Mouse (Mus musculus) kidney, embryonic 15.5 days (tissue): ENCODE measurements at regions not wholly inside any gene's neighbourhood (a gene's known extent, or its start where the extent isn't known, plus 50 kb on each side); places are given as distances from the start of the nearest gene placed in this dataset.

Experiments
- ATAC-seq: fragments of 200-750 bp; cut with Nextera tagmentation; replicated peaks from 2 replicates; pipeline ENCODE4 v1.8.0; 2017; ENCODE audit warnings: moderate TSS enrichment; ENCODE audit not compliant: low FRiP score
- H3K27ac ChIP-seq: fragments of 300-500 bp; sonication (generic); 2 replicates; pipeline ENCODE4 v1.5.1; 2015; ENCODE audit warnings: mild to moderate bottlenecking, inconsistent platforms
- H3K27me3 ChIP-seq: fragments of 300-500 bp; sonication (generic); 2 replicates; pipeline ENCODE4 v1.6.1; 2015; ENCODE audit warnings: inconsistent platforms
- H3K36me3 ChIP-seq: fragments of 300-500 bp; sonication (generic); 2 replicates; pipeline ENCODE4 v1.6.1; 2015; ENCODE audit warnings: inconsistent platforms
- H3K4me1 ChIP-seq: fragments of 300-500 bp; sonication (generic); 2 replicates; pipeline ENCODE4 v1.6.1; 2015; ENCODE audit warnings: inconsistent platforms
- H3K4me2 ChIP-seq: fragments of 300-500 bp; sonication (generic); 2 replicates; pipeline ENCODE4 v1.6.1; 2015; ENCODE audit warnings: moderate library complexity, mild to moderate bottlenecking, inconsistent platforms
- H3K4me3 ChIP-seq: fragments of 300-500 bp; sonication (generic); replicated peaks from 2 replicates; pipeline ENCODE4 v1.5.1; 2015; ENCODE audit warnings: mild to moderate bottlenecking, inconsistent platforms
- H3K9ac ChIP-seq: fragments of 300-500 bp; sonication (generic); 2 replicates; pipeline ENCODE4 v1.6.1; 2015; ENCODE audit warnings: mild to moderate bottlenecking, inconsistent platforms
- H3K9me3 ChIP-seq: fragments of 300-500 bp; sonication (generic); replicated peaks from 2 replicates; pipeline ENCODE4 v1.6.1; 2016; ENCODE audit warnings: inconsistent platforms
- WGBS: fragments of 180-500 bp; shearing (Covaris S2); methylation state at CpG from one replicate; pipeline ENCODE4 v1.1.7; 2015; ENCODE audit warnings: mixed read lengths; 5-methylcytosine and 5-hydroxymethylcytosine counted together

DNA sequence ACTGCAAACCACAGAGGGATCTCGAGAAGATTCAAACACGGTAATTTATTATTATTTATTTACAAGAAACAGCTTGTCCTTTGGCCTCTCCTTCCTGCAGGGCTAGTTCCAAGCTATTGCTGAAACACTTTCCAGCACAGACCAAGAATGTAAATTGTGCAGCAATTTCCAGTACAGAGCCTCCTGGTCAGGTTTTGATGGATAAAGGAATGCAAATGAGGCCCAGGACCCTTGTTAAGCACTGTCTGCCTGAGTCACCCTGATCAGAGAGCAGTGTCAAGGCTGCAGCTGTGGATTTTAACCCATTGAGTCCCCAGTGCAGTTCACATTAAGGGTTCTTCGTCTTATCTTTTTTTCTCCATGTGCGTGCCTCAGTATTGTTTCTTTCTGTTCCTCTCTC, 142.3 kb upstream of the Zkscan2 start:
- Histone ChIP-seq H3K9ac (no peak overlapping the region), H3K4me2 (no peak overlapping the region), H3K4me3 (no peak overlapping the region), H3K4me1 (no peaks in the 10 kb centered on the region), H3K27ac (no peak overlapping the region), H3K9me3 (no peaks in the 10 kb centered on the region), H3K27me3 (no peaks in the 10 kb centered on the region), H3K36me3 (no peaks in the 10 kb centered on the region)
- WGBS, result 38% methylated on average over 4 of the region's 4 CpGs
- no peak for ATAC-seq

DNA sequence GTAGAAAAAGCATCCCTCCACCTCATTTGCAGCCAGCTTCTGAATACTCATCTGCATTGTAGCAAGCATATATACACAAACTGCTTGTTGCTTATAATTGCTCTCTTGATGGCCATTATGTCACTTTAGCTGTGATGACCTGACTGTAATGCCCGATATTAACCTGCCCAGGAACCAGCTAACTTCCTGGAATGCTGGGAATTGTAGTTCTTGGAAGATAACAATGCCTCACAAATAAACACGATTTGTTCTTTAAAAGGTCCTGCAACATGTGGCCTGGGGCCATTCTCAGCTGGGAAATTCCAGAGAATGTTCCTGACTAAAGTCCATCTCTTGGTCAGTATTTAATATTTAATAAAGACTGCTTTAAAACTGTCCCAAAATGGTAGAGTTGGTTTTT, 143.2 kb upstream of the Zkscan2 start:
- Histone ChIP-seq H3K9ac (no peak overlapping the region), H3K4me2 (no peak overlapping the region), H3K4me3 (no peak overlapping the region), H3K27ac (no peak overlapping the region), H3K9me3 (no peaks in the 10 kb centered on the region), H3K4me1 (no peaks in the 10 kb centered on the region), H3K36me3 (no peaks in the 10 kb centered on the region), H3K27me3 (no peaks in the 10 kb centered on the region)
- ATAC-seq, result no peak
- WGBS, result 40% methylated on average over 2 of the region's 2 CpGs

DNA sequence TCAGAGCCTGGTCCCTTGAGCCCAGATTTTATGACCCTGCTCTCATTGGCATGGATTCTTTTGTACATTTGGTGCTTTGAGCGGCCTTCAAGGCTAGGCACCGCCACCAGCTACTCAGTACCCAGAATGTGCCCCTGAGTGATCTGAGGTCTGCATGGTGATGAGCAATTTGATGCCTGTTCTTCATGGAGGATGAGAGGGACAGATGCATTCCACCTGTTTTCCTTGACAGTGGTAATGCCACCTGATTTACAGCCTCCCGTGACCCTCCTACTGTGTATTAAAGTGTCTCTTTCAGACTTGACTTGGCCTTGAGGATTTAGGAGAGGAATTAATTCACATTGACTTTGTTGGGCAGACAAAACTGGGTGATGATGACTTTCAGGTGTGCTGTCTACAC, 145.3 kb upstream of the Zkscan2 start:
- Histone ChIP-seq H3K4me3 (no peak overlapping the region), H3K9me3 (no peaks in the 10 kb centered on the region), H3K4me2 (no peak overlapping the region), H3K9ac (no peak overlapping the region), H3K27me3 (no peaks in the 10 kb centered on the region), H3K27ac (no peak overlapping the region), H3K4me1 (no peaks in the 10 kb centered on the region), H3K36me3 (no peaks in the 10 kb centered on the region)
- ATAC-seq, result peak; percentile 73; the same call in 1 of the 2 replicates
- WGBS, result 57% methylated on average over 3 of the region's 3 CpGs

DNA sequence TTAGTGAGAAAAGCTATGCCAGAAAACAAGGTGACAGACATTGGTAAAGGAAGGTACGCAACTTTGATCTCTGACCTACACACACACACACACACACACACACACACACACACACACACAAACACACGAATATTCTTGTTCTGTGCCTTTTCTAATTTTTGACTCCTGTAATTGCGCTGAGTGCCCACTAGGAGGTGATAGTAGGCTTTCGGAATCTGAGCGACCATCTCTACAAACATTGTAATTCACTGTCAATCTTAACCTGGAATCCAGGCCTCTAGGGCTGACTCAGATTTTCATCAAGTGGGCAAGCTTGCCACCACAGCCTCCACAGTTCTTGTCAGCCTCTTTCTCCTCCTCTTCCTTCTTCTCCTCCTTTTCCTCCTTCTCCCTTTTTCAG, 165.2 kb upstream of the Zkscan2 start:
- Histone ChIP-seq H3K27me3 (no peaks in the 10 kb centered on the region), H3K9ac (no peak overlapping the region), H3K9me3 (no peaks in the 10 kb centered on the region), H3K36me3 (no peaks in the 10 kb centered on the region), H3K4me2 (no peak overlapping the region), H3K27ac (no peak overlapping the region), H3K4me1 (no peaks in the 10 kb centered on the region), H3K4me3 (no peak overlapping the region)
- no peak for ATAC-seq
- WGBS, result 52% methylated on average over 5 of the region's 5 CpGs

DNA sequence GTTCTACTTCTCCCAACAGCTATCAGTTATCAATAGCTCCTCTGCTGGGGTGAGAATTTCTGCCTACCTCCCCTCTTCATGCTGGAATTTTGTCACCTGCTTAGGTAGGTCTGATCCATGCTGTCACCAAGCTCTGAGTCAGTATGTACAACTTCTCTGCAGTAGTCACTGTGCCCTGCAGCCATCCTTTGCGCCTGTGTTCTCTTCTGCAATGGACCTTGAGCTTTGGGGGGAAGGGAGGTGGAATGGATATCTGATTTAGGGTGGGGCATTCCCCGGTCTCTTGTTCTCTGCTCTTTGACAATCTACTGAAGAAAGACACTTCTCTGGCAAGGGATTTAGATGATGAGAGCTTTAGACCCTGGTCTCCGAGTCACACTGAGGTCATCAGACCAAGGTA, 184.5 kb upstream of the Zkscan2 start:
- Histone ChIP-seq H3K27ac (no peak overlapping the region), H3K9me3 (no peaks in the 10 kb centered on the region), H3K4me2 (no peak overlapping the region), H3K36me3 (no peaks in the 10 kb centered on the region), H3K4me1 (no peaks in the 10 kb centered on the region), H3K9ac (no peak overlapping the region), H3K27me3 (no peaks in the 10 kb centered on the region), H3K4me3 (no peak overlapping the region)
- ATAC-seq, result no peak
- WGBS, result 82% methylated on average over 3 of the region's 3 CpGs

DNA sequence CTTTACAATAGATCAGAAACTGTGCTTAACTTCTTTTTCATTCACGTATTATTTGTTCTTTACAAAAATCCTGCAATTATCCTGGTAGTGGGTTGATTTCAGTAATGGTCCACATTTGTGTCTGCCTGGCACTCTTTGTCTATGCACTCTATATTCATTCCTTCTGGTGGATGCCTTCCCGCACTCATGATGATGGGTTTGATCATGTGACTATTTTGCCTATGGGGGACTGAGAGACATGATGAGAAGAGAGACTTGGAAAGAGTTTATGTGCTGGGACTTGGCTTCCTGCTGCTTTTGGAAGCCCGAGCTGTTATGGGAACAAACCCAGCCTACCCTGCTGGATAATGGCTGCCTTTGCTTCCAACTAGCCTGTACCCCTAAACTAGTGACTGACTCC, 186.3 kb upstream of the Zkscan2 start:
- Histone ChIP-seq H3K9me3 (no peaks in the 10 kb centered on the region), H3K27ac (no peak overlapping the region), H3K4me3 (no peak overlapping the region), H3K27me3 (no peaks in the 10 kb centered on the region), H3K9ac (no peak overlapping the region), H3K4me1 (no peaks in the 10 kb centered on the region), H3K4me2 (no peak overlapping the region), H3K36me3 (no peaks in the 10 kb centered on the region)
- 84% methylated on average over 3 of the region's 3 CpGs for WGBS
- no peak for ATAC-seq

DNA sequence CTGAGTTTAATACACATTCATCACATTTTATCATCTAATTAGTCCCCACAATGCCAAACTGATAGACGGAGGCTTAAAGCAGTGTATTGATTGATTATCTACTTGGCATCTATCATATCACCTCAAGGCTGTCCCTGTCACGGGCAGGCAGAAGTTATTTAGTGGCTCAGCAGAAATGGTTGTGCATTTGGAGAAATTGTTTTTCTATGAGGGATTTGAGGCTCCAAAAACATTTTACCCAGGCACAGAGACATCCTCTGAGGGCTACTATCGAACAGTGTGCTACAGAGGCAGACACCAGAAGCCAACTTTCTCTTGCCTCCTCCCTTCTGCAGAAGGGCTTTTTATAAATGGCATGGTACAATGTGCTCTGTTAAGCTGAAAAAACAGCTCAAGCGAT, 230.8 kb upstream of the Zkscan2 start:
- H3K9me3 ChIP-seq, result no peaks in the 10 kb centered on the region
- 68% methylated on average over 4 of the region's 4 CpGs for WGBS
- no peak overlapping the region for H3K4me2 ChIP-seq
- ATAC-seq, result no peak
- no peaks in the 10 kb centered on the region for H3K27me3 ChIP-seq
- no peak overlapping the region for H3K4me3 ChIP-seq
- H3K4me1 ChIP-seq, result no peaks in the 10 kb centered on the region
- H3K36me3 ChIP-seq, result no peaks in the 10 kb centered on the region
- H3K9ac ChIP-seq, result no peak overlapping the region
- no peak overlapping the region for H3K27ac ChIP-seq

DNA sequence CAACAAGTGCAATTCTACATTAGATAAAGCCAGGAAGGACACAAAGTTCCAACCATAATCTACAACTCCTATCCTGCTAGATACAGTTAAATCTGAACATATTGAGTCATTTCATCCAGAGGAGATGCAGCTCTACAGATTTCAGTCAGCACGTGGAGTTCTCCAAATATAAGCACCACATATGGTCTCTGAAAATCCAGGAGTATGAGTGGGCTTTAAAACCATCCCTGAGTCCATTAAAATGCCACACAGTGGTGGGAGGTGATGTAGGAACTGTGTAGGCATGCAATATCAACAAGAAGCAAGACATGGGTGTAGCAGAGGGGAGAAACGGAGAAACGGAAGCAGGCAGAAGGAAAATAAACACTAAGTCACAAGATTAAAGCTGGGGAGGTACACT, 232.8 kb upstream of the Zkscan2 start:
- Histone ChIP-seq H3K4me2 (no peak overlapping the region), H3K9ac (no peak overlapping the region), H3K9me3 (no peaks in the 10 kb centered on the region), H3K27me3 (no peaks in the 10 kb centered on the region), H3K4me3 (no peak overlapping the region), H3K4me1 (no peaks in the 10 kb centered on the region), H3K27ac (no peak overlapping the region), H3K36me3 (no peaks in the 10 kb centered on the region)
- 55% methylated on average over 3 of the region's 3 CpGs for WGBS
- no peak for ATAC-seq

DNA sequence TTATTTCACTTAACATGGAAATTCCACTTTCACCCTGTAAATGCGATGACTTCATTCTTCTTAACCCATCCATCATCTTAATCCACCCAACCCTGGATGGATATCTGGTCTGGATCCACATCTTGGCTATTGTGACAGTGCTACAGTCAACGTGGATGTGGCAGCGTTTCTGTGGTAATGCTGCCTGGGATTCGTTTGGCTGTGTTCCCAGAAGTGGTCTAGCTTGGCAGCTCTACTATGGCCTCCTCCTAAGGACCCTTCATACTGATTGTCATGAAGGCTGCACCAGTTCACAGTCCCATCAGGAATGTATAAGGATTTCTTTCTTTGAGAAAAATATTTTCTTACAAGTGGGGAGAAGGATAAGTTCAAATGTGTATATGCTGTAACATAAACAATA, 234.7 kb upstream of the Hs3st4 start:
- no peaks in the 10 kb centered on the region for H3K4me1 ChIP-seq
- no peak overlapping the region for H3K4me2 ChIP-seq
- ATAC-seq, result no peak
- H3K36me3 ChIP-seq, result no peaks in the 10 kb centered on the region
- H3K9ac ChIP-seq, result no peak overlapping the region
- WGBS, result 67% methylated on average over 4 of the region's 4 CpGs
- no peak overlapping the region for H3K27ac ChIP-seq
- H3K27me3 ChIP-seq, result no peaks in the 10 kb centered on the region
- no peaks in the 10 kb centered on the region for H3K9me3 ChIP-seq
- no peak overlapping the region for H3K4me3 ChIP-seq

DNA sequence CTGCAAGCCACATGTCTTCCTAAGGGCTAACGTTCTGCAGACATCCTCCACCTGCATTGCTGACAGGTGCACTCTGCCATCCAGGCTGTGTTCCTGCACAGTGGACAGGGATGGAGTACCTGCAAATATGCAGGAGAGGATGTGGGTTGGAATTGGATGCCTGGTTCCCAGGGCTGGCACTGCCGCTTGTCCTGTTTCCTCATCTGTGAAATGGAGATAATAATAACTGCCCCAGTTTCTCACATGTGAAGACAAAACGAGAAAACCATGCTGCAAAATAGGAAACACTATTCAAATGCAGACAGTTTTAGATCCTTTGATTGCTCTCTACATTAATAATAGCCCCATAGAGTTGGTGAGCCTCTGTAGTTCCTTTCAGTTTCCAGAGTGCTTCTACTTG, 229.4 kb upstream of the Hs3st4 start:
- Histone ChIP-seq H3K4me1 (no peaks in the 10 kb centered on the region), H3K4me2 (no peak overlapping the region), H3K27me3 (no peaks in the 10 kb centered on the region), H3K9me3 (no peaks in the 10 kb centered on the region), H3K27ac (no peak overlapping the region), H3K4me3 (no peak overlapping the region), H3K36me3 (no peaks in the 10 kb centered on the region), H3K9ac (no peak overlapping the region)
- no peak for ATAC-seq
- WGBS, result 78% methylated on average over 3 of the region's 3 CpGs

DNA sequence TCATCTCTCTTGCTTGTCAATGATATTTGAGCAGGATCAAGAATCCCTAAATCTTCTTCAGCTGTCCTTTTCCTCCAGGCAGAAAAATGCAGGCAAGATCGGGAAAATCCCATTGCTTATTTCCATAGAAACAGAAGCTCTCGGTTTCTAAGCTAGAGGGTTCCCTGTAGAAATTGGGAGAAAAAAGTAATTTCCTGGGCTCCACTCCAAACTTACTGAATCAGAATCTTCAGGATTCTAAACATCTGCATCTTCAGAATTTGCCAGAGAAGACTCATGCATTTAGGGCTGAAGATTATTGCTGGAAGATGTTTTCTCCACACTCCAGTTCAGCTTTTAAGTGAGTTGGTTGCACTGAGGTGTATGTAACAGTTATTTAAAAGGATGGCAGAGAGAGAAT, 187.6 kb upstream of the Hs3st4 start:
- 83% methylated on average over 2 of the region's 2 CpGs for WGBS
- H3K9me3 ChIP-seq, result no peaks in the 10 kb centered on the region
- no peaks in the 10 kb centered on the region for H3K27me3 ChIP-seq
- ATAC-seq, result no peak
- no peaks in the 10 kb centered on the region for H3K4me1 ChIP-seq
- H3K9ac ChIP-seq, result no peak overlapping the region
- no peak overlapping the region for H3K4me3 ChIP-seq
- H3K27ac ChIP-seq, result no peak overlapping the region
- no peak overlapping the region for H3K4me2 ChIP-seq
- no peaks in the 10 kb centered on the region for H3K36me3 ChIP-seq

DNA sequence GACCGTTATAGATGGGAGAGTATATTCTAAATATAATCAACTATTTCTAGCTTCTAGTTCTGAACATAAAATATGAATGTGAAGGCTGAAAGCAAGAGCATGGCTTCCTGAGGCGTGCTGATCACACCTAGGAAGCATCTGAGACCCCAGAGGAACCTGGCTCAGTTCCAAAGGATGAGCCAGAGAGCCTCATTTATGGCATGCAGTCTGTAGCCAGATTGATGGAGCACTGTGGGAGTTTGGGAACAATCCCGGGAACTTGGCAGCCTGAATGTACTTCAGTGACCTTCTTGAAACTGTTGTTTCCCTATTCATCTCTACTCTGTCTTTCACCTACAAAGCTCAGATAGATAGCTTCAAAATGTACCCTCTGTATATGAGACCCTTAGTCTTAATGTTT, 186.6 kb upstream of the Hs3st4 start:
- no peak overlapping the region for H3K4me3 ChIP-seq
- no peaks in the 10 kb centered on the region for H3K36me3 ChIP-seq
- H3K9ac ChIP-seq, result no peak overlapping the region
- H3K4me1 ChIP-seq, result no peaks in the 10 kb centered on the region
- no peak for ATAC-seq
- WGBS, result 57% methylated on average over 3 of the region's 3 CpGs
- no peak overlapping the region for H3K4me2 ChIP-seq
- no peaks in the 10 kb centered on the region for H3K9me3 ChIP-seq
- no peak overlapping the region for H3K27ac ChIP-seq
- no peaks in the 10 kb centered on the region for H3K27me3 ChIP-seq

DNA sequence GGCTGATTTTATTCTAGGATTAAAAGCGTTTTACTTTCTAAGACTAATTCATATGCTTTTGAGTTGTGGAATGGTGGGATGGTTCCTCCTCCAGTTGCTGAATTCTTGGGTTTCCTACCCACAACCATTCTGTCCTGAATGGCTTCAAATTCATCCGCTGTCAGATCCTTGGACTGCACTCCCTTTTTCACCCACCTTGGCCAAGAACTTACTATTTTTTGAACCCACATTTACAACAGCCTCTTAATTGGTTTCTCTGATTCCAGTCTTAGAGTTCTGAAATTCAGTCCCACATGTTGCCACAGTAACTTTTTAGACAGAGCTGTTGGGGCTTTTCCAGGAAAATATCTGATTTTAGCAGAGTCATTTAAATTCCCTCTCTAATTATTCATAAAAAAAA, 177.0 kb upstream of the Hs3st4 start:
- H3K9ac ChIP-seq, result no peak overlapping the region
- no peaks in the 10 kb centered on the region for H3K36me3 ChIP-seq
- no peak overlapping the region for H3K27ac ChIP-seq
- no peaks in the 10 kb centered on the region for H3K27me3 ChIP-seq
- no peaks in the 10 kb centered on the region for H3K4me1 ChIP-seq
- ATAC-seq, result no peak
- H3K4me2 ChIP-seq, result no peak overlapping the region
- H3K4me3 ChIP-seq, result no peak overlapping the region
- H3K9me3 ChIP-seq, result no peaks in the 10 kb centered on the region
- WGBS, result 89% methylated on average over 2 of the region's 2 CpGs
